In the genomic region with DNA sequence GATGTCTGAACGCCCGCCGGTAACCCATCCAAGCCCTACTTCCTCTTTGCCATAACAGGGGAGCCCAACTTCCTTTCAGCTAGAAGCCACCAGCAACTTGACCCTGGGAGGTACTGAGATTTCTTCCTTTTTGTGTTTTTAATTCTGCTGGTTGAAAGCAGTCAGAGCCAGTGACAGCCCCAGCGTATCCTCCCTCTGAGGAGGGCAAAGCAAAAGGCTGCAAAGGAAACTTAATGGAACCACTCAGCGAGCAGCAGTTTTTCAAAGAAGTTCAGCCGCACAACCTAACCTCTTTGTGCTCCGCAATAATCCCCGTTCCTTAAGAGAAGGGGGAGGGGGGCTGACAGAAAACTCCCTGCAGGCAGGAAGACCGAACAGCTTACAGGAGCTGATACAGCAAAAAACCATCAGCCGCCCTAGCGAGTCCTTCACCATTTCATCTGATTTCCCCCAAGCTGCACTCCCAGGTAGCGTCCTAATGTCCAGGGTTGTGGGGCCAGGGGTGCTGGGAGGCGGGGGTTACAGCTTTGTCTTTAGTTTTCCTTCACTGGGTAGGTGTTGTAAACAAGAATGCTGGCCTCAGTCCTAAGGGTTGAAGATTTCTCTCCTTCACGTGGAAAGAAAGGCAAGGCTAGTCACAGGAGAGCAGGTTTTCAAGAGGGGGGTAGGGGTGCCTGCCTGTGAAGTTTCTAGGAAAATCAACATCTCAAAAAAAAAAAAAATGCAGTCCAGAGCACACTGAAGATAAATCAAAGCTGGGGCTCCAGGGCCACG, we compare ENCODE assay signal across 8 mouse cellular contexts. TPM values are rescaled to one million over a fixed set of nuclear protein-coding genes. Genes with fewer than 3 reads are reported as not detected.
DNase-seq lines count a peak whose midpoint lies in the region; ATAC-seq and TF ChIP-seq lines count a peak whose summit lies in the region.

No protein-coding gene starts in this region.

- 6% methylated on average over 15 of the region's 15 CpGs for WGBS in heart, embryonic 12.5 days
- WGBS in bone marrow, adult 2 months = 4% methylated on average over 15 of the region's 15 CpGs
- 15% methylated on average over 15 of the region's 15 CpGs for WGBS in heart, embryonic 16.5 days
- 3% methylated on average over 15 of the region's 15 CpGs for WGBS in limb, embryonic 12.5 days
- WGBS in neural tube, embryonic 12.5 days = 1% methylated on average over 15 of the region's 15 CpGs

- DNase-seq in heart, postnatal 36 days = no peak
- no peak for DNase-seq in cerebellum, adult 18-20 months
- DNase-seq in gastrocnemius, postnatal 14 days = no peak

- peak overlapping the region; percentile 96 for H3K4me2 ChIP-seq in heart, embryonic 12.5 days
- H3K4me2 ChIP-seq in heart, embryonic 16.5 days (ENCODE audit: low read depth, low read length) = peak overlapping the region; percentile 88
- peak overlapping the region; percentile 84 for H3K4me2 ChIP-seq in limb, embryonic 12.5 days
- peak overlapping the region; percentile 86 for H3K4me2 ChIP-seq in neural tube, embryonic 12.5 days (replicated peaks)

- no peak for ATAC-seq in heart, embryonic 12.5 days (ENCODE audit: insufficient number of reproducible peaks, low FRiP score)
- no peak for ATAC-seq in heart, embryonic 16.5 days (replicated peaks; ENCODE audit: extremely low read depth, insufficient read depth, low FRiP score)
- ATAC-seq in limb, embryonic 12.5 days (ENCODE audit: insufficient number of reproducible peaks, insufficient read depth, low FRiP score, low TSS enrichment, low read depth) = no peak
- ATAC-seq in neural tube, embryonic 12.5 days (ENCODE audit: low FRiP score, low read depth) = no peak

- TF ChIP-seq CTCF in bone marrow, adult 2 months (IDR thresholded peaks at IDR 0.05; ENCODE audit: control insufficient read depth, insufficient read depth, low read length) = no peak

- no peaks in the 10 kb centered on the region for H3K36me3 ChIP-seq in heart, embryonic 12.5 days
- no peaks in the 10 kb centered on the region for H3K36me3 ChIP-seq in heart, embryonic 16.5 days (ENCODE audit: control insufficient read depth, insufficient read depth)
- H3K36me3 ChIP-seq in limb, embryonic 12.5 days = no peaks in the 10 kb centered on the region; the same call in 1 of the 2 replicates
- no peaks in the 10 kb centered on the region for H3K36me3 ChIP-seq in neural tube, embryonic 12.5 days

- peaks cover 41% of the 10 kb centered on the region for H3K4me1 ChIP-seq in heart, embryonic 12.5 days (replicated peaks)
- H3K4me1 ChIP-seq in bone marrow, adult 2 months (ENCODE audit: control insufficient read depth, insufficient read depth, low read length) = no peaks in the 10 kb centered on the region
- H3K4me1 ChIP-seq in heart, embryonic 16.5 days (ENCODE audit: control insufficient read depth, insufficient read depth, low read length) = peaks cover 34% of the 10 kb centered on the region
- H3K4me1 ChIP-seq in limb, embryonic 12.5 days (replicated peaks) = peaks cover 50% of the 10 kb centered on the region
- H3K4me1 ChIP-seq in neural tube, embryonic 12.5 days = peaks cover 44% of the 10 kb centered on the region

- H3K27me3 ChIP-seq in heart, embryonic 12.5 days (replicated peaks) = no peaks in the 10 kb centered on the region
- no peaks in the 10 kb centered on the region for H3K27me3 ChIP-seq in heart, embryonic 16.5 days (ENCODE audit: control insufficient read depth, insufficient read depth, low read length)
- no peaks in the 10 kb centered on the region for H3K27me3 ChIP-seq in limb, embryonic 12.5 days
- H3K27me3 ChIP-seq in neural tube, embryonic 12.5 days (replicated peaks) = no peaks in the 10 kb centered on the region

- H3K9ac ChIP-seq in heart, embryonic 12.5 days = peak overlapping the region; percentile 96
- H3K9ac ChIP-seq in heart, embryonic 16.5 days (ENCODE audit: low read length) = peak overlapping the region; percentile 96
- peak overlapping the region; percentile 99 for H3K9ac ChIP-seq in limb, embryonic 12.5 days (replicated peaks)
- peak overlapping the region; percentile 100 for H3K9ac ChIP-seq in neural tube, embryonic 12.5 days

- H3K27ac ChIP-seq in heart, embryonic 12.5 days (ENCODE audit: poor library complexity, severe bottlenecking) = peak overlapping the region; percentile 99
- H3K27ac ChIP-seq in bone marrow, adult 2 months (ENCODE audit: control insufficient read depth, insufficient read depth, low read depth, low read length, poor library complexity) = no peak overlapping the region
- H3K27ac ChIP-seq in heart, embryonic 16.5 days (ENCODE audit: low read length) = peak overlapping the region; percentile 90
- H3K27ac ChIP-seq in limb, embryonic 12.5 days = peak overlapping the region; percentile 99
- H3K27ac ChIP-seq in neural tube, embryonic 12.5 days = peak overlapping the region; percentile 98; the same call in 1 of the 2 replicates

- intact Hi-C loops in heart, postnatal 36 days (cut with DNase I) = loop anchor here (5.0 kb wide), 1 partner anchor 251 kb away; no protein-coding TSS in a partner anchor
- intact Hi-C loops in gastrocnemius, postnatal 14 days (cut with DNase I; ENCODE audit: low total_unique reads) = no loop called here

- TF ChIP-seq POLR2A in bone marrow, adult 2 months (IDR thresholded peaks at IDR 0.05; ENCODE audit: borderline replicate concordance, control insufficient read depth, low read depth, low read length) = no peak

- H3K9me3 ChIP-seq in heart, embryonic 12.5 days (replicated peaks) = no peaks in the 10 kb centered on the region
- no peaks in the 10 kb centered on the region for H3K9me3 ChIP-seq in heart, embryonic 16.5 days (replicated peaks; ENCODE audit: control insufficient read depth, low read length)
- H3K9me3 ChIP-seq in limb, embryonic 12.5 days = no peaks in the 10 kb centered on the region
- no peaks in the 10 kb centered on the region for H3K9me3 ChIP-seq in neural tube, embryonic 12.5 days

- H3K4me3 ChIP-seq in heart, embryonic 12.5 days = peak overlapping the region; percentile 89
- peak overlapping the region; percentile 44 for H3K4me3 ChIP-seq in bone marrow, adult 2 months (replicated peaks; ENCODE audit: control insufficient read depth, low read depth, low read length)
- peak overlapping the region; percentile 82 for H3K4me3 ChIP-seq in heart, embryonic 16.5 days (ENCODE audit: low read length)
- peak overlapping the region; percentile 92 for H3K4me3 ChIP-seq in limb, embryonic 12.5 days (replicated peaks)
- H3K4me3 ChIP-seq in neural tube, embryonic 12.5 days = peak overlapping the region; percentile 94

RNA-seq across cellular contexts. Expression of gene Macf1, which starts 21.1 kb away (rescaled TPM):
- 69.9 and 79.4 TPM in 2 replicates for polyA plus RNA-seq in heart, embryonic 12.5 days (2016; fragmentation: Nextera tagmentation; extraction: Ambion mirVana)
- total RNA-seq in heart, postnatal 36 days (2021) = 100 to 1,000 TPM; 228 to 240 TPM
- 64.6 and 124 TPM in 2 replicates for polyA plus RNA-seq in bone marrow, adult 2 months (2011; ENCODE audit: insufficient read depth, insufficient read length, low replicate concordance, missing spikeins)
- polyA plus RNA-seq in heart, embryonic 16.5 days (2015; fragmentation: Nextera tagmentation; extraction: Ambion mirVana) = 47.1 and 58.8 TPM in 2 replicates
- 61.5 and 62.1 TPM in 2 replicates for polyA plus RNA-seq in limb, embryonic 12.5 days (2016; fragmentation: Nextera tagmentation; extraction: Ambion mirVana)
- 61.8 and 62.7 TPM in 2 replicates for polyA plus RNA-seq in neural tube, embryonic 12.5 days (2016; fragmentation: Nextera tagmentation; extraction: Ambion mirVana)
- 10 to 100 TPM; 76.5 to 88.0 TPM for total RNA-seq in gastrocnemius, postnatal 14 days (2021)

RNA-seq across cellular contexts. Expression of gene Ndufs5, which starts 54.9 kb away (rescaled TPM):
- polyA plus RNA-seq in heart, embryonic 12.5 days (2016; fragmentation: Nextera tagmentation; extraction: Ambion mirVana) = 484 and 498 TPM in 2 replicates
- 100 to 1,000 TPM; 432 to 469 TPM for total RNA-seq in heart, postnatal 36 days (2021)
- polyA plus RNA-seq in bone marrow, adult 2 months (2011; ENCODE audit: insufficient read depth, insufficient read length, low replicate concordance, missing spikeins) = 79.0 and 95.2 TPM in 2 replicates
- 519 and 560 TPM in 2 replicates for polyA plus RNA-seq in heart, embryonic 16.5 days (2015; fragmentation: Nextera tagmentation; extraction: Ambion mirVana)
- polyA plus RNA-seq in limb, embryonic 12.5 days (2016; fragmentation: Nextera tagmentation; extraction: Ambion mirVana) = 337 and 345 TPM in 2 replicates
- polyA plus RNA-seq in neural tube, embryonic 12.5 days (2016; fragmentation: Nextera tagmentation; extraction: Ambion mirVana) = 377 and 387 TPM in 2 replicates
- 100 to 1,000 TPM; 256 to 285 TPM for total RNA-seq in gastrocnemius, postnatal 14 days (2021)

Comparison
In these comparisons a context has a peak if more than half of its experiments do, and no peak if none do; other contexts are left out.
1. H3K4me3 ChIP-seq: peak in every context shown above with its lines; median percentile 94 in neural tube, embryonic 12.5 days; 92 in limb, embryonic 12.5 days; 89 in heart, embryonic 12.5 days; 82 in heart, embryonic 16.5 days; 44 in bone marrow, adult 2 months.